Mouse (Mus musculus) neutrophil, adult 5-6 weeks (primary cell): ENCODE results near the gene Olfr1364. TPM values are rescaled to one million over a fixed set of nuclear protein-coding genes. Genes with fewer than 3 reads are reported as not detected.

Experiments used
- ATAC-seq: fragments of 151-379, 151-347 bp; 2 replicates; pipeline ENCODE4 v1.8.0; 2017; ENCODE audit warnings: mild to moderate bottlenecking, moderate TSS enrichment; ENCODE audit not compliant: insufficient number of reproducible peaks, poor library complexity, low FRiP score, severe bottlenecking; ENCODE audit errors: extremely low read depth
- total RNA-seq: library from RNA; stranded (forward); fragments of 200-1000 nt; gene quantifications from 2 replicates; pipeline ENCODE4 v1.2.3, GENCODE M21; 2017

Olfr1364 gene
- not detected in 2 replicates for total RNA-seq

GRCm38 (mm10) chr13:21581659-21582058 lies at the start of gene Olfr1364:
TSS of gene Olfr1364 (minus strand) at chr13:21581759.
- ATAC-seq: no peak

GRCm38 (mm10) chr13:21613922-21614321 lies 32.4 kb upstream of the Olfr1364 start, which contains the start of gene Olfr1362:
TSS of gene Olfr1362 (minus strand) at chr13:21614022.
- ATAC-seq: no peak

GRCm38 (mm10) chr13:21591618-21592017 lies 10.1 kb upstream of the Olfr1364 start:
- ATAC-seq: no peak

- no peak for ATAC-seq
Observed at GRCm38 (mm10) chr13:21559793-21560192, 21.8 kb downstream of the Olfr1364 start, which contains the start of gene Olfr1535. TSS of gene Olfr1535 (minus strand) at chr13:21559893.

GRCm38 (mm10) chr13:21550416-21551110 lies 31.0 kb downstream of the Olfr1364 start:
- no peak for ATAC-seq

- no peak for ATAC-seq
Observed at GRCm38 (mm10) chr13:21549487-21549886, 32.1 kb downstream of the Olfr1364 start.

GRCm38 (mm10) chr13:21542708-21543107 lies 38.9 kb downstream of the Olfr1364 start, which contains the start of gene Olfr1366:
TSS of gene Olfr1366 (minus strand) at chr13:21542808.
- ATAC-seq: no peak

- peak; percentile 97 for ATAC-seq
Observed at GRCm38 (mm10) chr13:21530781-21531201, 50.8 kb downstream of the Olfr1364 start, which contains the start of gene Zkscan8. TSS of gene Zkscan8 (minus strand) at chr13:21531120.

GRCm38 (mm10) chr13:21530136-21530535 lies 51.4 kb downstream of the Olfr1364 start:
- ATAC-seq: no peak

Other genes with a start within 250 kb of the Olfr1364 start
- gene Olfr1367, start 234.8 kb downstream of the Olfr1364 start, total RNA-seq: not detected in 2 replicates
- 2.3 and 2.7 TPM in 2 replicates for gene Zscan12, start 218.9 kb downstream of the Olfr1364 start, total RNA-seq
- gene Zkscan3, start 179.0 kb downstream of the Olfr1364 start, total RNA-seq: 44.9 and 53.7 TPM in 2 replicates
- gene Pgbd1, start 140.7 kb downstream of the Olfr1364 start, total RNA-seq: 0.23 and 0.37 TPM in 2 replicates
- gene Zscan26, start 128.0 kb downstream of the Olfr1364 start, total RNA-seq: 32.8 and 34.2 TPM in 2 replicates
- gene Nkapl, start 113.2 kb downstream of the Olfr1364 start, total RNA-seq: 0.49 TPM in 1 of 2 replicates, not detected in the other
- not detected in 2 replicates for gene Zkscan4, start 102.9 kb downstream of the Olfr1364 start, total RNA-seq
- gene Gm10065, start 102.3 kb downstream of the Olfr1364 start, total RNA-seq: not detected in 2 replicates
- gene AK157302, start 86.5 kb downstream of the Olfr1364 start, total RNA-seq: 1.1 and 1.7 TPM in 2 replicates
- not detected in 2 replicates for gene Gm11273, start 80.3 kb downstream of the Olfr1364 start, total RNA-seq
- gene Zkscan8, start 50.6 kb downstream of the Olfr1364 start, total RNA-seq: 6.9 TPM in 2 replicates
- not detected in 2 replicates for gene Olfr1366, start 39.0 kb downstream of the Olfr1364 start, total RNA-seq
- not detected in 2 replicates for gene Olfr1535, start 21.9 kb downstream of the Olfr1364 start, total RNA-seq
- gene Olfr1362, start 32.3 kb upstream of the Olfr1364 start, total RNA-seq: not detected in 2 replicates
- not detected in 2 replicates for gene Olfr11, start 60.8 kb upstream of the Olfr1364 start, total RNA-seq
- not detected in 2 replicates for gene Olfr1361, start 81.6 kb upstream of the Olfr1364 start, total RNA-seq
- not detected in 2 replicates for gene Olfr1360, start 95.6 kb upstream of the Olfr1364 start, total RNA-seq
- not detected in 2 replicates for gene Olfr1359, start 116.4 kb upstream of the Olfr1364 start, total RNA-seq
- 14.4 and 16.0 TPM in 2 replicates for gene Hist1h2bl, start 134.4 kb upstream of the Olfr1364 start, total RNA-seq
- 351 and 359 TPM in 2 replicates for gene Hist1h2ai, start 134.7 kb upstream of the Olfr1364 start, total RNA-seq
- gene Hist1h3h, start 135.9 kb upstream of the Olfr1364 start, total RNA-seq: 15.6 and 19.4 TPM in 2 replicates
- gene Hist1h2bm, start 140.3 kb upstream of the Olfr1364 start, total RNA-seq: 6.6 and 8.0 TPM in 2 replicates
- 12.6 and 17.7 TPM in 2 replicates for gene Hist1h4j, start 153.3 kb upstream of the Olfr1364 start, total RNA-seq
- 63.4 and 72.4 TPM in 2 replicates for gene Hist1h4k, start 168.7 kb upstream of the Olfr1364 start, total RNA-seq
- gene Hist1h2ak, start 172.1 kb upstream of the Olfr1364 start, total RNA-seq: 70.6 and 79.9 TPM in 2 replicates
- gene Hist1h2bn, start 172.4 kb upstream of the Olfr1364 start, total RNA-seq: 99.6 and 105 TPM in 2 replicates
- 73.0 and 92.6 TPM in 2 replicates for gene Hist1h1b, start 198.9 kb upstream of the Olfr1364 start, total RNA-seq
- gene Hist1h3i, start 201.6 kb upstream of the Olfr1364 start, total RNA-seq: 3.8 and 32.2 TPM in 2 replicates
- gene Hist1h2an, start 205.5 kb upstream of the Olfr1364 start, total RNA-seq: 46.4 and 80.8 TPM in 2 replicates
- gene Hist1h2bp, start 205.7 kb upstream of the Olfr1364 start, total RNA-seq: 4.8 and 6.8 TPM in 2 replicates
- 71.6 and 96.6 TPM in 2 replicates for gene Hist1h2bq, start 228.4 kb upstream of the Olfr1364 start, total RNA-seq
- 88.7 TPM in 1 of 2 replicates, not detected in the other for gene Hist1h2ao, start 228.7 kb upstream of the Olfr1364 start, total RNA-seq
- gene Hist1h4m, start 230.0 kb upstream of the Olfr1364 start, total RNA-seq: 341 and 383 TPM in 2 replicates